Mouse (Mus musculus) natural killer cell, adult 2 months (primary cell): ENCODE results near the gene Fap.

ENCODE experiments used
- DNase-seq, 2 experiments: peaks; one replicate each; pipeline ENCODE4 v3.0.0; 2022; ENCODE audit warnings: low spot score in 2 of 2

The Fap gene

GRCm38 (mm10) chr2:62459241-62460174 is 114.4 kb downstream of the Fap start:
- DNase-seq, result no peak

- DNase-seq, result no peak
These were observed 115.8 kb downstream of the Fap start for GRCm38 (mm10) chr2:62458070-62458469.

- no peak for DNase-seq
These were observed 118.9 kb downstream of the Fap start for GRCm38 (mm10) chr2:62454991-62455390.

- no peak for DNase-seq
These were observed 119.8 kb downstream of the Fap start for GRCm38 (mm10) chr2:62454033-62454432.
